Comparison of ENCODE assay signal across 22 mouse cellular contexts in the genomic region with DNA sequence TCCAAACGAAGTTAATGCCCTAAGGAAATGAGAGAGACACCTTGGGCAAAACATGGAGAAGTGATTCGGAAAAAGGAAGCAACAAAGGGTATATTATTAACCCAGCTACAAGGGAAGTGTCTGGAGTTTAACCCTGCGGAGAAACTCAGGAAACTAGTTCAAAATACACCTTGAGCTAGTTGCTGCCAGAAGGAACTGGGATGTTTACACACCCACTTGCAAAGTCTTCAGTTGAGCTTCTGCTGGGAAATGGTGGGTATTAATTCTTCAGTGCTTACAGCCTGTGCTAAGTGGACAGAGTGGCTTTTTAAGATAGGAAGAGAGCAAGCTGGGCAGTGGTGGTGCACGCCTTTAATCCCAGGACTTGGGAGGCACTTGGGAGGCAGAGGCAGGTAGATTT.
"Had no signal": no experiment of that assay in that cellular context is flagged by ENCODE, and none has a peak within 500 bp of the region (broad histone marks: within the 10 kb centered on the region; RNA-seq: fewer than 3 reads in every experiment).

No protein-coding gene starts in this region.

- H3K27me3 ChIP-seq: forebrain, embryonic 15.5 days; heart, embryonic 12.5 days; hindbrain, embryonic 13.5 days; hindbrain, embryonic 15.5 days; limb, embryonic 13.5 days; limb, embryonic 15.5 days; liver, embryonic 12.5 days had no signal

- H3K4me3 ChIP-seq: forebrain, embryonic 15.5 days; heart, embryonic 10.5 days; heart, embryonic 12.5 days; hindbrain, embryonic 13.5 days; hindbrain, embryonic 15.5 days; limb, embryonic 13.5 days; limb, embryonic 15.5 days; liver, embryonic 12.5 days had no signal

- ATAC-seq: forebrain, embryonic 15.5 days; forebrain, postnatal 0 days; hindbrain, postnatal 0 days; intestine, embryonic 16.5 days; liver, embryonic 12.5 days had no signal

- H3K4me2 ChIP-seq: forebrain, embryonic 15.5 days; heart, embryonic 12.5 days; hindbrain, embryonic 13.5 days; hindbrain, embryonic 15.5 days; limb, embryonic 13.5 days; limb, embryonic 15.5 days; liver, embryonic 12.5 days had no signal

- H3K9ac ChIP-seq: forebrain, embryonic 15.5 days; forebrain, postnatal 0 days; heart, embryonic 12.5 days; hindbrain, embryonic 13.5 days; hindbrain, embryonic 15.5 days; limb, embryonic 13.5 days; limb, embryonic 15.5 days; liver, embryonic 12.5 days; liver, embryonic 14.5 days had no signal

- H3K27ac ChIP-seq: forebrain, embryonic 15.5 days; heart, embryonic 10.5 days; hindbrain, embryonic 13.5 days; hindbrain, embryonic 15.5 days; hindbrain, postnatal 0 days; limb, embryonic 13.5 days; limb, embryonic 15.5 days; liver, embryonic 12.5 days; liver, embryonic 14.5 days had no signal

- DNase-seq: forebrain, postnatal 0 days; gastrocnemius, postnatal 14 days; gastrocnemius, postnatal 36 days; heart, adult 18-20 months; heart, postnatal 10 days; kidney, adult 11 months; kidney, postnatal 10 days; kidney, postnatal 25 days; layer of hippocampus, adult 9-11 months; layer of hippocampus, postnatal 36 days; left cerebral cortex, postnatal 4 days had no signal

- H3K9me3 ChIP-seq: heart, embryonic 10.5 days; hindbrain, embryonic 15.5 days; limb, embryonic 15.5 days; liver, embryonic 12.5 days had no signal

- H3K36me3 ChIP-seq: forebrain, embryonic 15.5 days; heart, embryonic 10.5 days; heart, embryonic 12.5 days; hindbrain, embryonic 13.5 days; hindbrain, embryonic 15.5 days; limb, embryonic 13.5 days; limb, embryonic 15.5 days; liver, embryonic 12.5 days had no signal

- H3K4me1 ChIP-seq: forebrain, embryonic 15.5 days; heart, embryonic 10.5 days; heart, embryonic 12.5 days; hindbrain, embryonic 13.5 days; hindbrain, embryonic 15.5 days; limb, embryonic 13.5 days; limb, embryonic 15.5 days; liver, embryonic 12.5 days had no signal
